Mouse (Mus musculus): ENCODE results near the gene Pigu.

The Pigu gene

DNA sequence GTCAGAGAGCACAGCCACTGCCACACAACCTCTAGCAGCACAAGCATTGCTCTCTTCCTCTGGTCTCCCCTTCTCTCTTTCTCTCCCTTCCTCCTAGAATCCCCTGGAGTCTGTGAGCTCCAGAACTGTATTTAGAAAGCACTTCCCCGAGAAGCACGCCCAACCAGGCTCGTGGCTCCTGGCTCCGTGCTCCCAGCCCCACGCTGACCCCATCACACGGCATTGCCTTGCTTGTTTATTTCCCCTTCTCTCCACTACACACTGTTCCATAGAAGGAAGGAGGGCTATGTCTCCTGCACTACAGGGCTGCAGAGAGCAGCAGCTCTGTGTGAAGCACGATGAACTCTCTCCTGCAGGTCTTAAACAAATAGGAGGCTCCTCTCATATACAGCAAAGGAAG lies 72.6 kb downstream of the Pigu start:
- peak; percentile 39 to 58 for DNase-seq

- DNase-seq, result peak in 1 of 2 experiments; percentile 42
These were observed 73.4 kb downstream of the Pigu start for GRCm38 (mm10) chr2:155283793-155284192.

- no peak for DNase-seq
These were observed 77.1 kb downstream of the Pigu start for GRCm38 (mm10) chr2:155280116-155280515.

GRCm38 (mm10) chr2:155279163-155279562 lies 78.1 kb downstream of the Pigu start:
- no peak for DNase-seq

DNA sequence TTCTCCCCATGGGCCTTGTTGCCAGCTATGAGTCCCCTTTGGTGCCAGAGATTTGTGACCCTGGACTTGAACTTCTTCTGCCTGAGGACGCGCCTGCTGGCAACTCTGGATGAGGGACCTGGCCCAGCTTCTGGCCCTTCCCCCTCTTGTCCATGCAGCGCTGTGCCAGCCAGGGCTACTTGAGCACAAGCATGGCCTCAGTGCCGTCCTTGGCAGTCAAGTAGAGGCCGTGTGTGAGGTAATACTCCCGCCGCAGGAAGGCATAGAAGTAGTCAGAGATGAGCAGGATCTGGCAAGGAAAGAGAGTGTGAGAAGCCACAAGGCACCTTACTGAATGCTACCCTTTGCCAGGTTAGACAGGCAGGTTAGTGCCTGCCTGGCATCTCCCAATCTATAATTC lies 78.9 kb downstream of the Pigu start:
- peak; percentile 65 to 80 for DNase-seq

GRCm38 (mm10) chr2:155277721-155278120 lies 79.5 kb downstream of the Pigu start:
- no peak for DNase-seq

GRCm38 (mm10) chr2:155276621-155277175 lies 80.5 kb downstream of the Pigu start:
- DNase-seq, result peak; percentile 78 to 84

- peak; percentile 97 to 98 for DNase-seq
These were observed 81.0 kb downstream of the Pigu start, which contains the start of gene Map1lc3a for GRCm38 (mm10) chr2:155276195-155276594. Map1lc3a (plus strand) TSS chr2:155276297.

DNA sequence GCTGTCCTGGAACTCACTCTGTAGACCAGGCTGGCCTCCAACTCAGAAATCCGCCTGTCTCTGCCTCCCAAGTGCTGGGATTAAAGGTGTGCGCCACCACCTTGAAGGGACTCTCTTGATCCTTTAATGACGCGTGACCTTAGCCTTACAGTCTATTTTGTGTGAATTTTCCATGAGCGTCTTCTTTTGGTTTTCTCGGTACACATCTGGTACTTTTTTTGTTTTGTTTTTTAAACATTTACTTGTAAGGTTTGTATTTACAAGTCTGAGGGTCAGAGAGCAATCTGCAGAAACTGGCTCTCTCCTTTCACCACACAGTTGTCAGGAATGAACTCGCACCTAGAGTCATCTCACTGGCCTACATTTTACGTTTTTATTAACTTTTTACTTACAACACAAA lies 83.6 kb downstream of the Pigu start:
- no peak for DNase-seq

GRCm38 (mm10) chr2:155272396-155273170 lies 84.6 kb downstream of the Pigu start:
- DNase-seq, result no peak

GRCm38 (mm10) chr2:155271957-155272356 lies 85.3 kb downstream of the Pigu start:
- DNase-seq, result peak in 1 of 2 experiments; percentile 31

GRCm38 (mm10) chr2:155266896-155267295 lies 90.3 kb downstream of the Pigu start:
- DNase-seq, result no peak

DNA sequence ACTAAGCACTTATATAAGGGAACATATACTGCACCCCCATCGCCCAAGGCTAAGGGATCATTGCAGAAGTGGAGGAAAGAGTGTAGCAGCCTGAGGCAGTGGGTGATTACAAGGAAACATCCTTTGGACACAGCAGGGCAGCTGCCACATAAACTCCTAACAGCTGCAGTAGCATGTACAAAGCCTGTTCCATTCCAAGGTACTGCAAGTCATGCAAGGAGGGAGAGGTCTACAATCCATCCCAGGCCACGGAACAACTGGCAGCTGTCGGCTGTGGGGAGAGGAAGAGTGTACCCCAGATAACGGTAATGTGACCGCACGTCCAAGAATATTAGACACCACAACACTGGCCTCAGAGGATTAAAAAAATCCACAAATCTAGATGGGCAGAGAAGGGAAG lies 91.7 kb downstream of the Pigu start:
- DNase-seq, result no peak

DNA sequence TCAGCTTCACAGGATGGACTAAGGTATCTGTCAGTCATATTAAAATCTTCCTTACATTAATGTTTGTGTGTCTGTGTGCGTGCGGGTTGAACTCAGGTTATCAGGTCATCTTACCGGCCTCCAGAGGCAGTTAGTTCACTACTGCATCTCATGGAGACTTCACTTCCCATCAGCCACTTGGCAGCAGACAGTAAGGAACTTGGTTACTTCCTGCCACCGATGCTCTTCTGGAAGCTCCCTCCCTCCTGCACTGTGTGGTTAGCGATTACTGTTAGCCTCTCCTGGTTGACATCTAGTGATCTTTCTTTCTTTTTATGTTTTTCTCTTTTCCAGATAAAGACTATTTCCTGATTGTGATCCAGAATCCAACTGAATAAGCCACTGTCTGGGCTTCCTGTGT lies 107.6 kb downstream of the Pigu start:
- DNase-seq, result no peak

DNA sequence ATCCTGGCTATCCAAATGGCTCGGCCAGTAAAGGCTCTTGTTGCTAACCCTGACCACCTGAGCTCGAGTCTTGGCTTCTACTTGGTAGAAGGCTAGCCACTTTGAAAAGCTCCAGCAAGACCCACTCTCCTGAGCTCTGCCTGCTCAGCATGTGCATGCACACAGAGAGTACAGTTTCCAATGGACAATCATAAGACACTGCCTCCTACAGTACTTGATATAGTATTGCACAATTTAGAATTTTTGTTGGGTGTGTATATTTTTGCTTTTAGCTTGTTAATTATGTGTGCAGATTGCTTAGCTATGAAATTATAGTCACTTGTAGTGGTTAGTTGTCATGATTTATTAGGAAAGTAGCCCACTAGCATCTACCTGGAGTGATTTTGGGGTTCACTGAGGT lies 108.5 kb downstream of the Pigu start:
- no peak for DNase-seq

GRCm38 (mm10) chr2:155248206-155248605 lies 109.0 kb downstream of the Pigu start:
- no peak for DNase-seq

DNA sequence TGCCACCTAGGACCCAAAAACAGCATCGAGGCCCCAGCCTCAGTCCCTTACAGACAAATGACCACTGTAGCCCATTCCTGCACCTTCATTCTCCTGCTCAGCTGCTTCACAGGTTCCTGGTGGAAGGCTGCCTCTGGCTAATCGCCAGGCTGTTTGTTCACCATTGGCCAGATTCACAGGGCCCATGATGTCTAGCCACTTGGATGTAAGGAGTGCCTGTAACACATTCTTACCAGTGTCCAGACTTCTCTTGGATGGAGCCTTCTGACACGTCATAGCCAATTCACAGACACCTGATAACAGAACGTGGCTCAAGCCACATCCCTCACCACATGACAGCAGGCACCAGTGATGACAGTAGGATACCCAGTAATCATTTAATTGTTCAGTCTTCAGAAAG lies 111.0 kb downstream of the Pigu start:
- DNase-seq, result no peak

- DNase-seq, result peak; percentile 6 to 48
These were observed 114.9 kb downstream of the Pigu start for GRCm38 (mm10) chr2:155242296-155242855.

GRCm38 (mm10) chr2:155240915-155241314 lies 116.3 kb downstream of the Pigu start:
- peak; percentile 37 to 52 for DNase-seq

DNA sequence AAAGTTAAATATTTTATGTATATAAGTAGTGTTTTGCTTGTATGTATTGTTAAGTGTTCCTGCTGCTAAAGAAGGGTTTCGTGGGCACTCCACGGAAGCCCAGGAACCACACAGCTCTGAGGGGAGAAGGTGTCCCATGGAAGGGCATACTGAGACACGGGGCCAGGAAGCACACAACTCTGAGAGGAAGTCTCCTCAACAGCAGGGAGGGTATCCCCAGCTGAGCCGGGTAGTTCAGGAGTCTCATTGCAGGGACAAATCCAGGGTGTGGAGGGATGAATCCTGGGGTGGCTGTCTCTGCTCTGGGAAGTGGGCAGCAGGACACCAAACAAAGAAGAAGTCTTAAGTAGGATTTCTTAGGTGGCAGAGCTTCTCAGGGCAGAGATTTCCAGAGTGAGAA lies 120.0 kb downstream of the Pigu start:
- no peak for DNase-seq

DNA sequence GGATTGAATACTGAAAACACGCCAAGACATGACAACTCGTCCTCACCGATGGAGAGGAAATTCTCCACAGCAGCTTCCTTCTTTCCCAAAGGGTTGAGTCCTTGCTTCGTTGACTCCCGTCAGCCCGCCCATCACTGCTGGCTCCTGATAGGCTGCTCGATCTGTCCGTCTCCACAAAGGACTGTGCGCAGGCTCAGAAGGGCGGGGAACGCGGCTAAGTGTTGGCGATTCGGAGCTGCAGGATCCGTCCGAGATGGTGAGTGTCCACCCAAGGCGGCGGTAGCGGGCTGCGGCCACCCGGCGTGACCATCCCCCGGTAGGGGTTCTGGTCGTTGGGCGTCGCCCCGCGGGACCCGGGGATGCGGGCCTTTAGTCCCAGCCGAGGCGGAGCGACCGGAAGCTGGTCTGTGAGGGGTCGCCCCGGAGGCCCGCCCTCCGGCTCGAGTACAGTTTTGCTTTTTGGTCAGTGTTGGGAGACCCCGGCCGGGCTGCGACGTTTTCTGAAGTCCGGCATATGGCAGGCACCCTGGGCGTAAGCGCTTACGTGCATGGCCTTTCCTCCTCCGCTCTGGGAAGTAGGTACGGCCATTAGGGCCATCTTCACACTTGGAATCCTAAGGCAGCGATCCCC lies 120.8 kb downstream of the Pigu start, which contains the start of gene Dynlrb1:
Gene Dynlrb1 (plus strand): TSS at position 172 of the 631 bp plus-strand sequence.
- DNase-seq, result peak; percentile 98 to 99

DNA sequence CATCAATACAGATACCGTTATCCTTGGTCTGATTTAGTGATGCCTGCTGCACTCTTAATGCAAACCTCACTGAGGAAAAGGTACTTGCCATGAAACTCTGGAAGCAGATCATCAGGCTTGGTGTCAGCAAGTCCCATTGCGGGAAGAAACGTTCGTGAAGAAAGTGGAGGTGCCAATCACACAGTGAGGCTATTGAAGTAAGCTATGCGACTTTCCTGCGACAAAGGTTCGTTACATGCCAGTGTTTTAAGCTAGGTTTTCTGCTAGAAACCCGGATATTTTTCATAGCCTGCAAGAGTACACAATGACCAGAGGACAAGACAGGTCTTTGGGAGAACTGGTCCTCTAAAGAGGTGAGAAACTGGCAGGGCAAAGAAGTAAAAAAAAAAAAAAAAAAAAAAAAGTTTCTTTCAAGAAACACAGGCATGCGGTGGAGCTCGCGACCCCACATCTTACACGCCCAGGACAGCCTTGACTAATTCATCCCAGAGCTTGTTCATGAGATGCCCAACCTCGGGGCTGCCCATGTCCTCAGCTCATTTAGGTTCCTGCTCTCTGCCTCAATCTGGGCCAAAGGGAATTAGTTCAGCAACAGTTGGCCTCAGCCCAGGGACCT lies 121.4 kb downstream of the Pigu start:
- DNase-seq, result no peak
